Mouse (Mus musculus) gastrocnemius, adult 18-20 months (tissue): Measurements from ENCODE around the gene Dnah7c. TPM values are rescaled to one million over a fixed set of nuclear protein-coding genes. Genes with fewer than 3 reads are reported as not detected.

Experiments used
- DNase-seq: peaks from one replicate; pipeline ENCODE4 v3.0.0; 2021; ENCODE audit warnings: low spot score
- total RNA-seq, 2 experiments: library from RNA; stranded (reverse); gene quantifications; 2 replicates each; pipeline ENCODE4 v1.2.3; 2021

Dnah7c gene
- total RNA-seq, 2 experiments from 2014 or later: not detected

GRCm38 (mm10) chr1:46854036-46854900, 428.9 kb downstream of the Dnah7c start:
- no peak for DNase-seq

GRCm38 (mm10) chr1:46856498-46856897, 431.1 kb downstream of the Dnah7c start:
- DNase-seq: no peak
